Mouse (Mus musculus): ENCODE data around the gene Gria1. TPM values are rescaled to one million over a fixed set of nuclear protein-coding genes. Genes with fewer than 3 reads are reported as not detected.

Gria1 gene
- polyA plus RNA-seq, 1 experiment = not detected

- no peaks in the 10 kb centered on the region for H3K4me1 ChIP-seq (ENCODE audit: control insufficient read depth)
- no peaks in the 10 kb centered on the region for H3K9me3 ChIP-seq (ENCODE audit: control insufficient read depth, low read length)
- no peaks in the 10 kb centered on the region for H3K36me3 ChIP-seq (ENCODE audit: control insufficient read depth)
- no peaks in the 10 kb centered on the region for H3K27me3 ChIP-seq (ENCODE audit: control insufficient read depth)
- H3K4me3 ChIP-seq (replicated peaks) = no peak overlapping the region
- TF ChIP-seq TAL1 (IDR thresholded peaks at IDR 0.05; ENCODE audit: low read length) = no peak
- TF ChIP-seq GATA1 (IDR thresholded peaks at IDR 0.05; ENCODE audit: low read length) = no peak
Observed at GRCm38 (mm10) chr11:57317478-57317877, 306.3 kb downstream of the Gria1 start.

GRCm38 (mm10) chr11:57319374-57319773 lies 308.2 kb downstream of the Gria1 start:
- Histone ChIP-seq H3K27me3 (ENCODE audit: control insufficient read depth) (no peaks in the 10 kb centered on the region), H3K4me1 (ENCODE audit: control insufficient read depth) (no peaks in the 10 kb centered on the region), H3K36me3 (ENCODE audit: control insufficient read depth) (no peaks in the 10 kb centered on the region), H3K4me3 (replicated peaks) (no peak overlapping the region), H3K9me3 (ENCODE audit: control insufficient read depth, low read length) (no peaks in the 10 kb centered on the region)
- TF ChIP-seq TAL1 (IDR thresholded peaks at IDR 0.05; ENCODE audit: low read length) = no peak
- TF ChIP-seq GATA1 (IDR thresholded peaks at IDR 0.05; ENCODE audit: low read length) = no peak

- no peak overlapping the region for H3K4me3 ChIP-seq (replicated peaks)
- H3K36me3 ChIP-seq (ENCODE audit: control insufficient read depth) = no peaks in the 10 kb centered on the region
- H3K9me3 ChIP-seq (ENCODE audit: control insufficient read depth, low read length) = no peaks in the 10 kb centered on the region
- no peaks in the 10 kb centered on the region for H3K4me1 ChIP-seq (ENCODE audit: control insufficient read depth)
- H3K27me3 ChIP-seq (ENCODE audit: control insufficient read depth) = no peaks in the 10 kb centered on the region
- no peak for TF ChIP-seq GATA1 (IDR thresholded peaks at IDR 0.05; ENCODE audit: low read length)
Observed at GRCm38 (mm10) chr11:57324099-57324498, 312.9 kb downstream of the Gria1 start.
